Mouse (Mus musculus): Measurements from ENCODE around the gene Ptpn5.

The Ptpn5 gene

DNA sequence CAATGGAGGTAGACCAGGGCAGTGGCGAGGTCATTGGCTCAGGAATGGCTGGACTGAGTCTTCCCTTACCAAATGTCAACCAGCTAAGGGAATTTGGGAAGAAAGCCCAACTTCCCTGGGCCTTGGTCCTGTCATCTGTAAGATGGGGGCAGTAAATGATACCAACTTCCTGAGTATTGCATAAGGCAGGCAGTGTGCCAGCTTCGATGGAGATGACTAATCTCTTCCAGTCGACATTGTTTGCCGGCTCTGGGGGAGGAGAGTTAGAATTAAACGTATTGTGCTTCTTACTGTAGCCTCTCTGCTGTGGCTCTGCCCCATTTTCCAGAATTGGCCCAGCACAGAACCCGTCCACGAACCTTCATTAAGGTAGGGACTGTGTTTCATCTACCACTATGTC lies 23.0 kb downstream of the Ptpn5 start:
- DNase-seq = no peak

- no peak for DNase-seq
Observed at GRCm38 (mm10) chr7:47108779-47109189, 24.7 kb downstream of the Ptpn5 start.

- DNase-seq = no peak
Observed at GRCm38 (mm10) chr7:47106949-47107348, 26.5 kb downstream of the Ptpn5 start.

DNA sequence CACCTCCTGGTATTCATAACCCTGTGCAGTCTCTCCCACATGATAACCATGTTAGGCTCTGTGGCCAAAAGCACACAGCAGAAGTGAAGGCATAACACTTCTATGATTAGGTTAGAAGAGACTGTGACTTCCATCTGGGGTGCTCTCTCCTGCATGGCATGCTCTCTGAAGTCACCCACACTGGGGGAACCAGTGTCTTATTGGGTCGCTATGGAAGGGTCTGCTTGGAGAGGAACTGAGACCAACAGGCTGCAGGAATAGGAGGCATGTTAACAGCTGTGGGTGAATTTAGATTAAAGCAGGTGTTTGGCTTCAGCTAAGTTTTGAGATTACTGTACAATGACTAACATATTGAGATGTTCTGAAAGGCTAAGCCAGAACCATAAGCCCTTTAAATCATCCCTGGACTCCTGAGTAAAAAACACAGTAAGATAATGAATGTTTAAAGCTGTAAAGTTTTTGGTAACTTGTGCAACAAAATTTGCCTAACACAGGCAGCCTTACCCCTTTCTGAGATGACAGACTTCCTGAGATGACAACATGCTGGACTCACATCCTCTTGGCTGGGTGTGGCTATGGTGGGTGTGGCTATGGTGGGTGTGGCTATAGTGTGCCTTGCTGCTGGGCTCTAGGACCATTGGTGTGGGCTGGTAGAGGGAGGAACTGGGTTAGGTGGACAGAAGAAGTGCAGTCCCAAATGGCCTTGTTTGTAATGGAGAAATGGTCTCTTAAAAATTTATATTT lies 29.6 kb downstream of the Ptpn5 start:
- no peak for DNase-seq

DNA sequence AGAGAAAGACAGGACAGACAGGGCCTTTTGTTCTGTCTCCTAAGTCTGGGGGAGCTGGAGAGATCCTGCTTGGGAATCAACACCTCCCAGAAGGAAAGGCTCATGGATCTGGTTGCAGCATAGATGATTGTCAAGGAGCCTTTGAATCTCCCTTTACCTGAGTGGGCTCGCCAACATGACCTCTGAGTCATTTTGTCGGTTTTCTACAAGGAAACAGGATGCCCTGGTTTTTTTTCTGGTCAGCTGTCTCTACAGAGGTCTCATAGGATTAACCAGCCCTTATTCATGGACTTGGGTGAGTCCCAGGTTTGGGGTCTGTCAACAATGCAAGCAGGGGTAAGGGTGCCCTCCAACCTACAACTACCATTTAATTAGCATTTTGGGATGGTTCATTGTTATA lies 30.5 kb downstream of the Ptpn5 start:
- no peak for DNase-seq

- no peak for DNase-seq
Observed at GRCm38 (mm10) chr7:47100615-47101014, 32.9 kb downstream of the Ptpn5 start.

GRCm38 (mm10) chr7:47099306-47099705 lies 34.2 kb downstream of the Ptpn5 start:
- DNase-seq = no peak

- DNase-seq = no peak
Observed at GRCm38 (mm10) chr7:47098044-47098443, 35.4 kb downstream of the Ptpn5 start.

GRCm38 (mm10) chr7:47094969-47095368 lies 38.5 kb downstream of the Ptpn5 start:
- DNase-seq = no peak

DNA sequence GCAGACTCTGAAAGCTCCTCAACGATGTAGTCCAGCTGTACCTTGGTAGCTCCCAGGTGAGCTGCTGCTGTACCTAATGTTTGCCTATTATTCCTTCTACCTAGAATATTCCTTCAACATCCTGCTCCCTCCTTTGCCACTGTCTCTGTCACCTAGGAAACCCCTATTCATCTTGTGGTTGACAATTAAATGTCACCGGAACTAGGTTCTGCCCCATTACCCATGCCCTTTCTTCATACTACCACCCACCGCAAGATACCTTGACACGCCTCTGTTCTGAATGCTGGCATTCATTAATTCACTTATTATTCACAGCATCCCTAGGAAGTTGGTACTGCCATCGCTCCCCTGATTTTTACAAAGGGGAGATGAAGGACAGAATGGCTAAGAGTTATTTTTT lies 39.5 kb downstream of the Ptpn5 start:
- no peak for DNase-seq

- DNase-seq = no peak
Observed at GRCm38 (mm10) chr7:47085075-47085474, 48.4 kb downstream of the Ptpn5 start.

DNA sequence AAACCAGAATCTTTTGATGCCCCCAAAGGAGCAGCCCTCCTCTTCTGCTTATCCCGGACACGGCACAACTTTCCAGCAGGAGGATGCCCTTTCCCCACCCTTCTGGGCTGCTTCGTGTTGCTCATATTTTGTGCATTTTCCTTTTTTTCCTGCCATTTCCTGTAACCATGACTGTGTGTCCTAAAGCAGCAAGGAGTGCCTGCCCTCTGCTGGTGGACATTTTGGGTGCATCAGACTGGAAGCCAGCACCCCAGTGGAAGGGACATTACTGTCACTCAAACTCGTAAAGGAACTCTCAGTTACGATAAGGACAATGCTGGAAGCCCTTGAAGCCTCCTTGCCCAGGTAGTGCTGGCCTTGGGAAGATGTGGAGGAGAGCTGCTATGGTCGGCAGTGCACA lies 52.2 kb downstream of the Ptpn5 start:
- peak; percentile 52 for DNase-seq

- no peak for DNase-seq
Observed at GRCm38 (mm10) chr7:47080868-47081267, 52.6 kb downstream of the Ptpn5 start.

DNA sequence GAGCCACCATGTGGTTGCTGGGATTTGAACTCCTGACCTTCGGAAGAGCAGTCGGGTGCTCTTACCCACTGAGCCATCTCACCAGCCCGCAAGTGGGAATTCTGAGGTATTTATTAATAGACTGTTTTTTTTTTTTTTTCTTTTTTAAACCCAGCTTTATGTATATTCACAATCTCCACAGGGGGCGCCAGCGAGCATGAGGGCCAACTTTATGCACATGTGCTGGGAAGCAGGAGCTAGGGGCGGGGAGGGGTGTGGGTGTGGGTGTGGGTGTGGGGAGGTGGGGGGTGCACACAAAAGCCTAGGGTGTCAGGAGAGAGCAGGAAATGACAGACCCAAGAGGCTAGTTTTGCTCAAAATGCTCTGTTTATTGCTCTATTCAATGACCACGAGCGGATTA lies 56.0 kb downstream of the Ptpn5 start:
- DNase-seq = no peak

DNA sequence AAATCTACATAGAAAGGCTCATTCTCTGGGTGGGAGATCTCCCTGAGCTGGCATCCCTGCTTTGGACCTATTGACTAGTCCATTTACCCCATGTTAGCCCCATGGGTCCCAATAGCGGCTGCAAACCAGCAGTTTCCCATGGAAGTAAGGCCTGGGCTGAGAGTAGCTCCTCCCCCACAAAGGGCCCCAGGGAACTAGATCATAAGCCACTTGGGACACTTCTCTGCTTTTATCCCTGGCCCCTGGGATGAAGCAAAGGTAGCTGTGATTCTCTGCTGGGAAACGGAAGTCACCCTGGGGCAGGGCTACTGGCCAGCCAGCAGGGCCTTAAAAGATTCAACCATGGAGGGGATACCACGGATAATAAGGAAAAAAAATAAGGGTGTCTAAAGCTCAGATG lies 56.8 kb downstream of the Ptpn5 start:
- no peak for DNase-seq

GRCm38 (mm10) chr7:47076193-47076592 lies 57.3 kb downstream of the Ptpn5 start:
- no peak for DNase-seq

DNA sequence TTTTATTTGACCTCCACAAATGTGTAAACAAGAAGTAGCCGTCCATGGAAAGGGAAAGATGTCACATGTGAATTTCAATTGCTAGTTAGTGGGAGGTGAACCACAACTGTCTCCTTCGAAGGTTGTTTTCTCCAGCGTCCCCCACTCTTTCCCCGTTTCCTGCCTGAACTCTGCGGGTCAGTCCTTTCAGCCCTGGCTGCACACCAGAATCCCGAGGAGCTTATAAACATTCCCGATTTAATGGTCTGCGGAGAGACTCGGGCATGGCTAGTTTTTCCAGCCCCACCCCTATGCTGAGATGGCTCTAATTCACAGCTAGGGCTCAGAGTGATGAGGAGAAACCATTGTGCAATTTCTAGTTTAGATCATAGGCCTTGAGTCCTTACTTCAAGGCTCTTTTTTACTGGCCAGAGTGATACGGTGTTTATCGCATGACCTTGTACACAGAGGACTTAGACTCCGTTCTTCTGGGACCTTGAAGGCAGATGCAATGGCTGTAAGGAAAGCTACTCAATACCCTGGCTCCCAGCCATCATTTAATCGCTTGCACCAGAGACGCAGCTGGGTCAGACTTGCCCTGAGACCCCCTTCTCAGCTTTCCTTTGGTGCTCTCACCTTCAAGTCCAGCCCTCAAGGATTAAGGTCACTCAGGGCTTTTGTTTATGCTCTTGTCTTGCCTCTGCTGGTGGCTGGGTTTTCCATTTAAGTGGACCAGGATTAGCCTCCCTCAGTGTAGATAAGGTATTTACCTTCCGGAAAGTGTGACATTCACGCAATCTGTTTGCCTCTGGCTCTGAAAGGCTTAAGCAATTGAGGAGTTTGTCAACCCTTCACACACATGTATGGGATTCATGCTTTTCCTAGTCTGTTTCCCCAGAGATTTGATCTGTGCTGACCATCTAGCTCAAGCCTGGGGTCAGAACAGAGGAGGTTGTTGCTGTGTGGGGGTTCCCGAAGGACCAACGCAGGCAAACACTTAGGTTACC lies 59.7 kb downstream of the Ptpn5 start:
- no peak for DNase-seq

GRCm38 (mm10) chr7:47072551-47072950 lies 60.9 kb downstream of the Ptpn5 start:
- DNase-seq = no peak

DNA sequence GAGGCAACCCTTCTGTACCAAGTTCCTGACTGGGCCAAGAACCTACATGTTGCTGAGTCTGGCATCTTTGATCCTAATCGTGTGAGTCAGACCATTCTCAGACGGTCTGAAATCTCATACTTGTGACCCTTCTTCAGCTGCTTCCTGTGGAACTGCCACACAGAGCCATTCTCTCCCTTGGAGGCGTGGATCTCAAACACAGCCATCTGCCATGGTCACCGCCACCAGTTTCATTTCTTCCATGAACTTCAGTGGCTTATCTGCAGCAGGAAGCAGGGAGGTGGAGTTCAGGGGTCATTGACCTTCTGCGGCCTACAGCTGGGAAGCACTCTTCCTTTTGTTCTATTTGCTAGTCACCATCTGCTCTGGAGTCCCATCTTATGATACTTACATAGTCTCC lies 65.6 kb downstream of the Ptpn5 start:
- no peak for DNase-seq

- DNase-seq = no peak
Observed at GRCm38 (mm10) chr7:47066942-47067341, 66.5 kb downstream of the Ptpn5 start.

GRCm38 (mm10) chr7:47061560-47061959 lies 71.9 kb downstream of the Ptpn5 start:
- no peak for DNase-seq

GRCm38 (mm10) chr7:47059339-47059738 lies 74.1 kb downstream of the Ptpn5 start:
- no peak for DNase-seq

DNA sequence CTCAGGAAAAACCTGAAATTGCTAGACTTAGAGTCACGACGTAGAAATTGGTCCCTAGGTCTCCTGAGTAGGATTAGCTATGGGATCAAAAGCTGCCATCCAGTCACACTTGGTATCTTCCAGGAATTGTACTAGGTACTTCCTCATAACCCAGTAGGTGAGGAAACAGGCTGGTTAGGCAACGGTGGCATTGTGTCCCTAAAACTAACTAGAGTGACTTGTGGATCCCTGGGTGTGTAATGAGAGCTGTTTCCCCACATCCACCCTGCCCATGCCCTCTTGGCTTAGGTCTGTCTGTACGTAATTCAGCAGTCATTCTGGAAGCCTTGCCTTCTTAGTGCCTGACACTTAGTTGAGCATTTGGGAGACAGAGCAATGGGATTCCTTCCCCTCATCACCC lies 77.2 kb downstream of the Ptpn5 start:
- DNase-seq = no peak

- no peak for DNase-seq
Observed at GRCm38 (mm10) chr7:47055744-47056143, 77.7 kb downstream of the Ptpn5 start.

All from cerebellum, adult 8-10 months (tissue).